Mouse (Mus musculus) ES-E14 (cell line): ENCODE results near the gene Msi2. TPM values are rescaled to one million over a fixed set of nuclear protein-coding genes. Genes with fewer than 3 reads are reported as not detected.

ENCODE experiments used
- DNase-seq: peaks from one replicate; pipeline ENCODE4 v3.0.0-alpha.2; 2013; ENCODE audit warnings: low read depth, low spot score
- H3K27ac ChIP-seq: 2 replicates; pipeline ENCODE4 v1.5.1; 2012; ENCODE audit warnings: low read depth, mild to moderate bottlenecking, low read length, moderate library complexity, mixed read lengths; ENCODE audit not compliant: poor library complexity, insufficient read depth, severe bottlenecking
- H3K36me3 ChIP-seq: 2 replicates; pipeline ENCODE4 v1.6.1; 2012; ENCODE audit warnings: mild to moderate bottlenecking, low read length, moderate library complexity, mixed read lengths; ENCODE audit not compliant: control insufficient read depth, poor library complexity, insufficient read depth, severe bottlenecking
- H3K4me1 ChIP-seq, 2 experiments: fragments of 150-350 bp in 1 of 2; sonication (generic) in 1 of 2; 2 replicates each; pipeline ENCODE4 v1.6.1; 2012; ENCODE audit warnings: low read length in 2 of 2, mild to moderate bottlenecking in 1 of 2, mixed read lengths in 1 of 2; ENCODE audit not compliant: control insufficient read depth in 2 of 2, insufficient read depth in 2 of 2, poor library complexity in 1 of 2
- H3K4me3 ChIP-seq, 2 experiments: fragments of 150-350 bp in 1 of 2; sonication (generic) in 1 of 2; 2 replicates each; pipeline ENCODE4 v1.5.1; 2012; ENCODE audit warnings: low read length in 2 of 2, low read depth in 1 of 2, mild to moderate bottlenecking in 1 of 2, mixed read lengths in 1 of 2; ENCODE audit not compliant: insufficient read depth in 1 of 2, poor library complexity in 1 of 2, severe bottlenecking in 1 of 2
- H3K9ac ChIP-seq: 2 replicates; pipeline ENCODE4 v1.6.1; 2012; ENCODE audit warnings: low read depth, mild to moderate bottlenecking, low read length, mixed read lengths; ENCODE audit not compliant: poor library complexity, insufficient read depth, severe bottlenecking
- H3K9me3 ChIP-seq: fragments of 150-350 bp; sonication (generic); 2 replicates; pipeline ENCODE4 v1.6.1; 2012; ENCODE audit warnings: low read depth, mild to moderate bottlenecking, low read length; ENCODE audit not compliant: control insufficient read depth, insufficient read depth
- CHD2 ChIP-seq: IDR thresholded peaks from 2 replicates; pipeline ENCODE4 v1.6.1; 2014; ENCODE audit warnings: mild to moderate bottlenecking, low read depth, low read length, inconsistent platforms
- HCFC1 ChIP-seq: IDR thresholded peaks from 2 replicates; pipeline ENCODE4 v1.6.1; 2012; ENCODE audit warnings: low read length, inconsistent platforms, borderline replicate concordance; ENCODE audit not compliant: insufficient read depth
- MAFK ChIP-seq: IDR thresholded peaks from 2 replicates; pipeline ENCODE4 v1.6.1; 2014; ENCODE audit warnings: mild to moderate bottlenecking, low read depth, low read length, inconsistent platforms; ENCODE audit not compliant: insufficient read depth
- ZC3H11A ChIP-seq: IDR thresholded peaks from 2 replicates; pipeline ENCODE4 v1.6.1; 2012; ENCODE audit warnings: low read depth, mild to moderate bottlenecking, inconsistent platforms, low read length, borderline replicate concordance
- ZNF384 ChIP-seq: IDR thresholded peaks from 2 replicates; pipeline ENCODE4 v1.6.1; 2012; ENCODE audit warnings: low read depth, low read length, inconsistent platforms
- in situ Hi-C, 2 experiments: fragments of 600-800 bp; cut with MboI; formaldehyde crosslinking; loops; one replicate each; pipeline ENCODE4 v1.15.1; 2025; ENCODE audit warnings: low sequenced_read_pairs in 2 of 2, inconsistent platforms in 1 of 2; ENCODE audit not compliant: unreplicated experiment in 2 of 2
- total RNA-seq: library from RNA; depleted of rRNA; stranded (reverse); fragments of 300-350 nt; gene quantifications from 2 replicates; pipeline ENCODE4 v1.2.3, GENCODE M21; 2012

The Msi2 gene
- total RNA-seq, 1 experiment: 66.4 TPM

DNA sequence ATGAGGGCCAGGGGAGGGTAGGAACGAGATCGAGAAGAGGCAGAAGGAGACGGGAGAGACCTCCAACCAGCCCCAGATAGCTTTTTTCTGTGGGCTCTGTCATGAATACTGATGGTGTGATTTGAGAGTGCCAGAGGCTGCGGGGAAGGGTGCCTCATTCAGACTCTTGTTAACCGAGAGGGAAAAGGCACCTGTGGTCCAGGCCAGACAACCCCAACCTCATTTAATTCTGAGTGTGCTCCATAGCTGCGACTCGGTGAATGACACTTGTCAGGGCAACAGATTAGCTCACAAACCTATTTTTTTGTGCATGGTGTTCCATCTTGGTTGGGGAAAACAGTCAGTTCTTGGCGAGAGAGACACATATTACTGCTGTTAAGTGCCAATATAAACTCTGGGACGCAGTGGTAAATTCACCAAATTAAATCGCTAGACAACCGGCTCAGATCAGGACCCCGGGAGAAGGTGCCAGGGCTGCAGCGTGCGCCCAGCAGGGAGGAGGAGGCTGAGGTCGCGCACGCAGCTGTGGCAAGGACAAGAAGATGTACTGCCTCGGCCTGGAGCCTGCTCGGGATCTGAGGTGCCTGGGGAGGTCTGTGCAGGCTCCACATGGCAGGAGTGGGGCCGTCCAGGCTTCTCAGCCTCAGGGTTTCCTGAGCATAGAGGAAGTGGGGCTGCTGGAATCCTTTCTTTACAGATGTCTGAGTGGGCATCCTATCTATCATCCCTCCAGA, 294.1 kb downstream of the Msi2 start:
- Histone ChIP-seq H3K9me3 (no peaks in the 10 kb centered on the region), H3K4me3 (no peak overlapping the region), H3K27ac (no peak overlapping the region), H3K4me1 (peaks cover 14 to 16% of the 10 kb centered on the region in 2 experiments), H3K9ac (no peak overlapping the region), H3K36me3 (no peaks in the 10 kb centered on the region)
- in situ Hi-C loops: no loop called here
- TF ChIP-seq HCFC1: no peak
- TF ChIP-seq CHD2: no peak
- no peak for TF ChIP-seq ZC3H11A
- TF ChIP-seq ZNF384: no peak
- TF ChIP-seq MAFK: no peak
- DNase-seq: no peak

- TF ChIP-seq CHD2: no peak
- in situ Hi-C loops: no loop called here
- Histone ChIP-seq H3K4me1 (peaks cover 11 to 15% of the 10 kb centered on the region in 2 experiments), H3K9me3 (no peaks in the 10 kb centered on the region), H3K4me3 (no peak overlapping the region), H3K9ac (no peak overlapping the region), H3K36me3 (no peaks in the 10 kb centered on the region; the same call in 1 of the 2 replicates), H3K27ac (no peak overlapping the region)
- no peak for DNase-seq
Observed at GRCm38 (mm10) chr11:88421057-88421578, 297.2 kb downstream of the Msi2 start.

GRCm38 (mm10) chr11:88419657-88420366, 298.5 kb downstream of the Msi2 start:
- in situ Hi-C loops: no loop called here
- H3K9ac ChIP-seq: no peak overlapping the region
- H3K4me3 ChIP-seq: no peak overlapping the region
- H3K9me3 ChIP-seq: no peaks in the 10 kb centered on the region
- H3K4me1 ChIP-seq: peaks cover under 1 to 11% of the 10 kb centered on the region in 2 experiments; a peak in 2 of 4 replicates
- no peak for DNase-seq
- TF ChIP-seq HCFC1 (no peak), ZNF384 (no peak), MAFK (no peak), ZC3H11A (no peak), CHD2 (no peak)
- no peaks in the 10 kb centered on the region; the same call in 1 of the 2 replicates for H3K36me3 ChIP-seq
- no peak overlapping the region for H3K27ac ChIP-seq

DNA sequence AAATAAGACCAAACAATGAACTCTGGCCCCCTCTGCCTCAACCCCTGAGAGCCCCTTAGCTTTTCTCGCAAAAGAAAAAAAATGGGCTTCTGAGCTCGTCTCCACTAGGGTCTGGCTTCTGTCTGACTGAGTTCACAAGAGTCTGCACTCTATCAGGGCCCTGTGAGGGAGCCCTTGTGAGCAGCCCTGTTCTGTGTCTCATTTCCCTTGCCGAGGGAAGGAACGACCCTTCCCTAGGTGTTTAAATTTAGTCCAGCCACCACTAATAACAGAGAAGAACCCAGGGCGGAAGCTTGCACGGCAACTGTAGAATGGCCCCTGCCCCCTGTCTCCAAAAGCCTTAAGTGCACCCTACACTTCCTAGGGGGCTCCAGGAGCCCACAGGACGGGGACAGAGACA, 299.2 kb downstream of the Msi2 start:
- no peak overlapping the region for H3K27ac ChIP-seq
- in situ Hi-C loops: no loop called here
- peaks cover 7 to 14% of the 10 kb centered on the region in 2 experiments for H3K4me1 ChIP-seq
- no peak overlapping the region for H3K9ac ChIP-seq
- H3K36me3 ChIP-seq: no peaks in the 10 kb centered on the region; the same call in 1 of the 2 replicates
- DNase-seq: no peak
- H3K4me3 ChIP-seq: peak overlapping the region in 1 of 2 experiments; percentile 21; a peak in 1 of 4 replicates
- TF ChIP-seq ZC3H11A: no peak
- TF ChIP-seq MAFK: no peak
- no peak for TF ChIP-seq CHD2
- no peak for TF ChIP-seq ZNF384
- TF ChIP-seq HCFC1: no peak
- H3K9me3 ChIP-seq: no peaks in the 10 kb centered on the region
